Mouse (Mus musculus): Measurements from ENCODE around the gene Nfia.

The Nfia gene

DNA sequence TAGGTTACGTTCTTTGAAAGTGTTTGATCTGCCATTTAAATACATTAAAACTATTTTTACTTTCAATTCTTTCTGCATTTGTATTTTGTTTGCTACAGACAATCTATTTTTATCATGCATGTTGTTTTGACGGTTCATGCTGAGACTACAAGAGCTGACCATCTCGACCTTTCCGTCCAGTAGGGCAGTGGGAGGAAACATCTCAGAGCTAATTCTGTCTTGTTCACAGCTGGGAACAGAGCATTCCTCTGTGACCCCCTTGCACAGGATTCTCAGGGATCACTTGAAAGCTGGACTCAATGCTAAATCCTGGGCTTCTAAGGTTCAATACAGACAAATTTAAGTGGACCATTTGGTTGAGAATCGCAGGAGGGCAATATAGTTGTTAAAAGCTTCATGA is 93.9 kb downstream of the Nfia start:
- DNase-seq (ENCODE audit: low read depth in 2 of 2, low spot score in 2 of 2) = no peak

DNA sequence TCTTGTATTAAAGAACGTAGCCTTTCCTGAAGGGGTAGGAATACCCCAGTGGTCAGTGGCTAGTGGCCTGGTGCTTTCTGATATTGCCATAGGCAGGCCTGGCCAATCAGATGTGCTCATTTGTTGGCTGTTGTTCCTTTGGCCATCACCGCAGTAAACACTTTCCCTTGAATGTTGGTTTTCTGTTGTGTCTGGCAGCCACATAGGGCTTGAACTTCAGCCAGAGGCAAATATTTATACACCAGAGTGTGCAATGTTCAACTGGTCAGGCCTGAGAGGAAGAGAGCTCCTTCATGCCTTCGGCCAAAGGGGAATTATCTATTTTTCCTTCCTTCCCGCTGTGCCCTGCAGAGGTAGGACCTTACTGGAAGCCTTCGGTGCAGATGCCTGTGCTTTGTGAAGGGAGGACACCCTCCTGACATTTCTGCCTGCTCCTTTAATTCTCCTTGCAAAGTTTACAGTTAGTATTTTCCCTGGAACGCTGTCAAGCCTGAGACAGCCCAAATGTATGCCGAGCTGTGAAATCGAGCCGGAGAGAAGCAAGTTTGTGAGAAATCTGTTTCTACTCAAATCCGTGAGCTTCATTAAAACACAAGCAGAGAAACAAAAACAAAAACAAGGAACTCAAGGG is 95.9 kb downstream of the Nfia start:
- DNase-seq (ENCODE audit: low read depth in 2 of 2, low spot score in 2 of 2) = no peak

DNA sequence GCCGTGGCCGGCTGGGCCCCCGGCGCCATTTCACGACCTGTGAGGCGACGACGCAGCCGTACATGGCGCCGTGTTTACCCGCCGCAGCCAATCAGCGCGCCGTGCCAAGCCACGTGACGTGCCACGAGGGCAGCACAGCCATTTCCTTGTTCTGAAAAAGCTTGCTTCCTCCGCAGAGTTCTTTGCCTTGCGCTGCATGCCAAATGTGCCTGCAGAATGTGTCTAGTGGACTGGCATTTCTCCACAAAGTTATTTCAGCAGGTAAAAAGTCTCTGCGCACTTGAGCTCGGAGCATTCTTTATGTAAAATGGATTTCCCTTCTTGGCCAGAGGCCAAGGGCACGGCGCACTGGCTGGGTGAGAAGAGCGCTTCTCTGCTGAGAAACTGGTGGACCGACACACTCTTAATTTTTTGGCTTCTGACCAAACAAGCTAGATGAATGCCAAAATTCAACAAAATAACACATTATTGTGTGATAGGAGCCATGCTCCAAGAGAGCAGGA is 96.5 kb downstream of the Nfia start:
- DNase-seq (ENCODE audit: low read depth in 2 of 2, low spot score in 2 of 2) = no peak

DNA sequence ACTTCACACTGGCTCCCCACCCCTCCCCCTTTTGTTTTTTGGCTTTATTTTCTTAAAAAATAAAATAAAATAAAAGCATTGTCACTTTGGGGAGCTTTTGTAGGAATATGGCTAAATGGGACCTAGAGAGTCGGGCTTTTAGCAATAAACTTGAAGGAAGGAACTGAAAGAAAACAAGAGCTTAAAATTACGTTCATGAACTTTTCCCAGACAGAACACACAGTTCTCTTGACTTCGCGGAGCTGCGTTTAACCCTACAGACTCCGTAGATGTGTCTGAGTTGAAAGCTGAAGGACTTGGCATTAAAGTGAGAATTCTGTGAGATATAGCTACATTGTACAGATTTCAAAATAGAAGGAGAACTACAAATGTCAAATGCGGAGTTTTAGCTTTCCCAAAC is 96.9 kb downstream of the Nfia start:
- DNase-seq (ENCODE audit: low read depth in 2 of 2, low spot score in 2 of 2) = no peak

DNA sequence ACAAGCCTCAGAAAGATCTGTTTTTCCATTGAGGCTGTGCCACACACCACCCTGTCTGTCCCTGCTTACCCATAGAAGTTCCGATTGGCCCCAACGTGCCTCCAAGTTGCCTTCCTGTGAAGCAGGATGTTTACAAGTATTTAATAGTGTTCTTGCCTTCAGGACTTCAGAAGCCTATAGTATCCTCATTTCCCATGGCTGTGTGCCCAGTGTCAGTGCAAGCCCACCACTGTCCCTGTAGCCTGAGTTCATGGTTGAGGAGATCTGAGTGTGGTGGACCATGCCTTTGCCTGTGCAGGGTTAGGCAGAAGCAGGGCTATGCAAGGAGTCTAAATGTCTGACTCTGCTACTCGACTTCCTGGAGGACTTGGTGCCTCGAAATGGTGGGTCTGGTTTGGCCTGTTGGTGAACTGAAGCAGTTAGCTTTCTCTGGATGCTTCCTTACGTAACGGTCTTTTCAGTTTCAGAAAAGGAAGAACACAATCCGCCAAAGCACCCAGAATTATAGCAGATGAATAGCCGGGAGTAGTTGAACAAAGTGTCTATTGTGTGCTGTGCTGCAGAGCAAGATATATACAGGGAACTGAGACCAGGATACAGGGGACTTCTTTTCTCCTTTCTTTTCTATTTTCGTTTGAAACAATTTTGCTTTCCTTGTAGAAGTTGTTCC is 99.4 kb downstream of the Nfia start:
- no peak for DNase-seq (ENCODE audit: low read depth in 2 of 2, low spot score in 2 of 2)

DNA sequence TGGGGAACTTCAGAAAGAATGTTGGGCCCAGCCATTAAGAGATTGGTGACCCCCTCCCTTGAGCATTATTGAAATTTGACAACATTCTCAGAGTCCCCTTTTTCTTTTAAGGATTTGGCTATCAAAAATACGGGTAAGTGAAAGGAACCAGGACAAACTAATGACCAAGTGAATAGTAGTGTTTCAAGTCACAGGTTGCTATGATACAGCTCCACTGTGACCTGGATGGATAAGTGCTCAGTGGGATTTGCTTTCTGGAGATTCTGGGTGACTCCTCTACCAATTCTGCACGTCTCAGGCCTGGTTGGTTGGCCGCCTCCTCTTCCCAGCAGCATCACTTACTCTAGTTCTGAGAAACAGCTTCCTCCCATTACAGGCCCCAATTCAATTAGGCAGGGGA is 102.4 kb downstream of the Nfia start:
- DNase-seq (ENCODE audit: low read depth in 2 of 2, low spot score in 2 of 2) = no peak

DNA sequence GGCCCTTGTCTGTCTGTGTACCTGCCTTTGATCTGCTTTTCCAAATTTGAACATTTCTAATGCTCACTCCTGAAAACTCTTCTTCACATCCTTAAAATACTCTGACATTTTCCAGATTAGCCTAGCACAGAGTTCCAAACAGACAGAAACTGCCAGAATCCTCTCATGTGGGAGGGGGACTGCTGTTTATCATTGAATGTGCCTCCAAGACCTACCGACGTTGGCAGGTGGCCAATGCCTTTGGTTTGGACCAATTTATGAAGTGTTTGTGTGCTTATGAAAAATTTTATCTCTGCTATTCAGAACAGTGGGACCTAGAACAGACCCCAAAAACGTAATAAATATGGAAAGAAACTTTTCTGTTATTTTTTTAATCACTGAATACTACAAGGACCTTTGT is 103.4 kb downstream of the Nfia start:
- no peak for DNase-seq (ENCODE audit: low read depth in 2 of 2, low spot score in 2 of 2)

DNA sequence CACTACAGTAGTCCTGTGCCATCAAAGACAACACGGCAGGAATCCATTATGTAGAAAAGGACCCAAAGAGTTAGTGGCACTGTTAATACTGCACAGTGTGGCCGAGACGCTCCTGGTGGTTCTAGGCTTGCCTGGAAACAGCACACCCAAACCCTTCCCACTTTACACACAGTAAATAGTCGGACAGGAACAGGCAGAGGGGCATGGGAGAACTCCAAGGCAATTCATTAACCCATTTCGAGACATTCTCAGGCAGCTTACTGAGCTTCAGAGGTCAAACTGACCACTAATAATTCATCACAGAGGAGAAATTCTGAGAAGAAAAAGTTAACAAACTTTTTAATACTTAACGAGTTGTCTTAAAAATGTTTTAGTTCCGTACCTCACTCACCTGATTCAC is 107.2 kb downstream of the Nfia start:
- DNase-seq (ENCODE audit: low read depth in 2 of 2, low spot score in 2 of 2) = no peak

DNA sequence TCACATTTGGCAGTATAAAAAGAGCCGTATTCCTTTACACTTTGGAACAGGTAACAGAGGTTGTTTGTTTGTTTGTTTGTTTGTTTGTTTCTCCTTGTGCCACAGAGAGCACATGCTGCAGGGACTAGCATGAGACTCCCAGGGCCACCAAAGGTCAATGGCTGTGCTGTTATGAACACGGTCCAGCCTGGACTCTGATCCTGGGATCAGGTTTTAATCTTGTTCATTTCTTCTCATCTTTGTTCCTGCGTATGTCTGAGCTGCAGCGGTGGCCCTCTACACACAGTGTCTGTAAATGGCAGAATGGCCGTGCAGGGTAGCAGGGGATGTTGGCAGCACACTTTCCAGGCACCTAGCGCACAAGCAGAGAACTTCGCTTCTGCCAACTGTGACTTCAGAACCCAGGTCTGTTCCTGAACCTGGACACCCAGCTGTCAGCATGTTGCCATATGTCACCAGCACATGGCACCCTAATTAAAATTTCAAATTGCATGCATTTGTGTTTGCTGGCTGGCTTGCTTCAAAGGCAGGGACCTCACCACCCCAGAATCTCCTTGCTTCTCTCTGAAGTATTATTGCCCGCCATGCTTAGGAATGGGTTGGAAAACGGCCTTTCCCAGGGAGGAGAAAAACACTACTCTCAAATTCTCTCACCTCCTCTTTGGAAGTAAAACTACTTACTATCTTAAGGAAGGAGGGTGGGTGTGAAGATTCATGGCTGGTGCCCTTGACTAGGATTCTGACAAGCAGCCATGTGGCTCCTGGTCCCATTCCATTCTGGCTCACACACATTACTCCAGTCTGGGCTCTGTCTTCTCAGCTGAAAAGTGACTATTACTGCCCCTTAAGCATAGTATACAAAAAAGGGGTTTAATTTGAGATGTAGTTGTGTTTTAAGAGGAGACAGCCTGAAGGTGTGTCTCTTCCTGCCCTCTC is 107.9 kb downstream of the Nfia start:
- no peak for DNase-seq (ENCODE audit: low read depth in 2 of 2, low spot score in 2 of 2)

DNA sequence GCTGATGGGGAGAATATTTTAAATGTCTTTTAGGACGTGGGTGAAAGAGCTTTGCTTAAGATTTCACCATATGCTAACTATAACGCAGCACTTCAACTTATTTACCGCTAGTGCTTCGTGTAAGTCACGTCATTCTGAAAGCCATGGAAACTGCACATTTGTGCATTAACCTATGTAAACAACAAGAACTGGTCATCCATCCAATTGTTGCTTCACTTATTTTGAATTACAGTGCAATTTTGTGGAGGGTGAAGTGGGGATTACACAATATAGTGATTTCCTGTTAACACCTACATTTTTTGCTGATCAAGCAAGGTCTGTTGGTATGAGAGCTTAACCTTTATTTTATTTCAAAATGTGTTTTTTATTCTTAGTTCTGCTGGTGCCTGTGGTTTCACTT is 113.0 kb downstream of the Nfia start:
- no peak for DNase-seq (ENCODE audit: low read depth in 2 of 2, low spot score in 2 of 2)

DNA sequence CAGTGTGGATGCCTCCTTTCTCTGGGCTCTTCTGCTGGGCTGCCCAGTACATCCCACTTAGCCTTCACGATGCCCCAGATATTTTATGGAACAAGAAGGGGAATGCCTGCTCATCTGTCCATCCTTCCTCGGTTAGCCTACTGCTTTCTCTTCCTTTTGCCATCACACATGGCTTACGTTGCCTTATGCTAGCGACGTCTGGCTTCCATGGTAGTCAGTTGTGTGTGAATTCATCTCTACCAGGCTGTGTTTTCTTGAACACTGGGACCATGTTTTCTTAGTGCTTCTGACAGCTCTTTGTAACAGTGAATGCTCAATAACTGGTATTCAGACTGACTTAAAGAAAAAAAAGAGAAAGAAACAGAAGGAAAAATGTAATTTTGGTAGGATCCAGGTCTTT is 113.7 kb downstream of the Nfia start:
- DNase-seq (ENCODE audit: low read depth in 2 of 2, low spot score in 2 of 2) = no peak

DNA sequence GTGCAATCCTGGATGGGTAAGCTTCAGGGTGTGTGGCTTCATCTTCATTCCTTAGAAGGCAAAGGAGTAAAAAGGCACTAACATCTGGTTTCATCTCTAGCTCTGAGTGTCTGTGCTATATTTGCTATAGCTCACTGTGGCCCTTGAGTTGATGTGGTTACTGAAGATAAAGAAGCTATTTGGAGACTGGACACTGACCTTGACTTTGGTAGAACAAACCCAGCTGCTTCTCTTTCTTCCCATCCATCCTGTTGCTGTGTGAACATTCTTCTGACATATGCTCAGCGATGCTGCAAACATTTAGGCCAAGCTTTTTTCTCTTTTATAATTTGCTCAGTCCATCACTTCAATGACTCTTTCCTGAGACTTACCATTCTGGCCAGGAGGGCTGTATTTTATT is 114.7 kb downstream of the Nfia start:
- no peak for DNase-seq (ENCODE audit: low read depth in 2 of 2, low spot score in 2 of 2)

DNA sequence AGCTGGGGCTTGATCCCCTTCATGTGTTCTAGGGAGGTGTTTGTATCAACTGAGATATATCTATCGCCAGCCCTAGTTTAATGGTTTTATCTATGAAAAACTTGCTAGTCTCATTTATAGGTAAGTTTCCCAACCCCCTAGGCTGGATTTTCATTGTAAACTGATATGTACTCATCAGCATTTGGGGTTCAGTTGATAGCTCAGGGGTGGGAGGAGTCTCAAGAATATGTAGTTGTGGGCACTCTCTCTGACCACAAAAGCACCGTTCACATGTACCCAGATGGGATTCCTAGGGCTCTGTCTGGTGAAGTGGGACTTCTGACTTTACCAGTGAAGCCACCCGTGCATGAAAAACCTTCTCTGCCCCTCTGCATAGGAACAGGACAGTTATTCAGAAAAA is 118.5 kb downstream of the Nfia start:
- DNase-seq (ENCODE audit: low read depth in 2 of 2, low spot score in 2 of 2) = no peak

DNA sequence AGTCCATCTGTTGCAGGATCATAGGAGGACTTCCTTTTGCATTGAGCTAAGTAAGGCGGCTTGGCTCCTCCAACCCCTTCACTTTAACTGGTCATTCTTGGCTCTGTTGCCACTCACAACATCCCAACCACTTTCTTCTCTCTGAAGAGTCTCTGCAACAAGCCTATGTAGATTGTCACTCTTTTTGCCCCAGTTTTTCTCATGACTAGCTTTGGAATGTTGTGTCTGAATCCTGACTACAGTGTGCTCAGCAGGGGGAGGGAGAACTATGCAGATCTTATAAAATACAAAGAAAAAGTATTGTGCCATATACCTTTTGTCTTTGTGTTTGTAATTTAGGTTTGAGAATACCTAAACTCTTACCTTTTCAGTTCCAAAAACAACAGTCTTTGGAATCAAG is 119.1 kb downstream of the Nfia start:
- no peak for DNase-seq (ENCODE audit: low read depth in 2 of 2, low spot score in 2 of 2)

DNA sequence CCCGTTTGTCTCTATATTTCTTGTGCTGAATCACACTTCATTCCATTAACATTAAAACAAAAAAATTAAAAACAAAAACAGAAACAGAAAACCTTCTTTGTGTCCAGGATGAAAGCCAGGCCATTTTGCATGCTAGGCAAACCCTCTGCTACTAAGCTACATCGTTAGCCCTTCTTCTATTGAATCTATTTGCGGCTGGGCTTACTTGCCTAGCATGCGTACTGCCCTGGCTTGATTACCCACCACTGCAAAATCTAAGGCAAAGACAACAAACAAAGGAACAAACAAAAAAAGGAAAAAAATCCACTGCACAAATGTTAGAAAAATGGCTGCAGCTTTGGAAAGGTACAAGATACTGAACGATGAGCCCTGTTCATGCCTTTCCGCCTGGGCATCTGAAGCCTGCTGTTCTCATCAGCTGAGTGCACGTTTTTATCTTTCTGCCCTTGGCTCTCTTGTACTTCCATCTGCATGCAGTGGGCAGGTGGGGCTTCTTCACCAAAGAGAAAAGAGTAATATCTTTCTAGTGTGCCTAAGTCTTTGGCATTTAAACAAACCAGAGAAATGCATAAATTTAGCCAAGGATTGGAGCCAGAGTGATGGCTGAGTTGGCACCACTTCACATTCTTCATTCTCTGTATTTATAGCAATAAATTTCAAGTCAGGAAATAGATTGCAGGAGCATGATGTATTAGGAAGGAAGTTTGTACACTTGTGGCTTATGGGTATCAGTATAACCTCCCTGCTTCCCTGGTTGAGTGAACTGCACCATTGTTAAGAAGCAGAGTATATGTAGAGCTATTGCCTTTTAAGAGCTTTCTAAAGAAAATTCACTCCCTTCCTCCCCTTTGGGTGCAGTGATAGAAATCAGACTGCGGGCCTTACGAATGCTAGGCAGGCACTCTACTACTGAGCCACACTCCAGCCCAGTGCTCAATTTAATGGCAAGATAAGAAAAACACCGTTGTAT is 121.7 kb downstream of the Nfia start:
- DNase-seq (ENCODE audit: low read depth in 2 of 2, low spot score in 2 of 2) = no peak

DNA sequence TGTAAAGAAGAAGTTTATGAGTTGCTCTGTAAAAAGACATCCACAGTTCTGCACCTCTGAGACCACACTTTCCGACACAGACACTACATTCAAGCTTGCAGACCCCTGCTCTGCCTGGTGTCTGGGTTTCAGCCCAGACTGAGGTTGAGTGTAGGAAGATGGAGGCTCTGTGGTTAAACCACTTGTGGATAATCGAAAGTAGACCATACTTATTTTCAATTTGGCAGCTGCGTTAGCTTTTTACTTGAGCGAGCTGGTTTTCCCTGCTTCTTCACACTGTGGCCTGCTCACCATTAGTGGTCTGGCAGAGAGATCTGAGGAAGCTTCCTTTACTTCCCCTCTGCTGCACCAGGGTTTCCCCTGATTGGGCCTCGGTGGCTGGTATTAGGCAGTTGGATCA is 123.4 kb downstream of the Nfia start:
- DNase-seq (ENCODE audit: low read depth in 2 of 2, low spot score in 2 of 2) = no peak

DNA sequence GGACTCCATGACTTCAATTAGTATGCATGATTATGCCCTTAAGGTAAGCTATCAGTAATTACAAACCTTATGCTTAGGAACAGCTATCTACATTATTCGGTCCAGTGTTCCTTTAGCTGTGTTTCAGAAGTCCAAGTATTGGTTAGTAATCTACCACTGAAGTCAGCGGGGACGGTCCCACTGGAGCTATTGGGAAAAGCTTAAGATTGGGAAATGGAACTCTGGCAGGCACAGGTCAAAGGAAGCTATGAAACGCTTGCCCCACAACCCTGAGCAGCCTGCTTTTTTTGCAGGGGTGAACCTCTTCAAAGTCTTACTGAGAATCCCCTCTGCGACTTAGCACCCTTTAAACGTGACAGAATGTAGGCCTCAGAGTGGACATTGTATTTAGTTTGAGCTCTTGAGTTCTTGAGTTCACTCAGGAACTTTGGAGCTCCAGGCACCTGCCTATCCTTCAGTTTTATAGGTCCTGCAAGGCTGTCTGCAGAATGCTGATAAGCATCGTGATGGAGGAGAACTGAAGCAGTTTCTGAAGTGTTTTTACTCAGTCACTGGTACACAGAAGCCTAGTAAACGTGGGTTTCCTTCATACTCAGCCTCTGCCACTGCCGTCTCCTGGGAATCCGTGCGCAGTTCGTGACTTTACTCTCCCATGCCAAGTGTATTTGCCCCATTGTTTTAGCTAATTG is 127.9 kb downstream of the Nfia start:
- no peak for DNase-seq (ENCODE audit: low read depth in 2 of 2, low spot score in 2 of 2)

DNA sequence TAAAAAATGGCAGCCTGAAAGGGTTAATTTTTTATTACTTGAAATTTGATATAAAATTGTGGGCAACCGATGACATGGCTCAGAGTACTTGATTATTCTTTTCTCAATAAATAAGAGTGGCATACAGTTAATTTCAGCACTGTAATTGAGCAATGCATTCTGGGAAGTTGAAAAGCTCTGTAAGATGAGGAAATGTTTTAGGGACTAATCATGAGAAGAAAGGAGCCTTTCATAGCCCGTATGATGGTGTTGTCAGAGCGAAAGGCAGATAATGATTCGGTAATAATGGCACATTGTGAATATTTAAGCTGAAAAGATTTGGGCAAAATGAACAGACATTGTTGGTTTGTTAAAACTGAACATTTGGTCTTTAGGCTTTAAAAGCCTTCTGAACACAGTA is 133.3 kb downstream of the Nfia start:
- DNase-seq (ENCODE audit: low read depth in 2 of 2, low spot score in 2 of 2) = no peak

DNA sequence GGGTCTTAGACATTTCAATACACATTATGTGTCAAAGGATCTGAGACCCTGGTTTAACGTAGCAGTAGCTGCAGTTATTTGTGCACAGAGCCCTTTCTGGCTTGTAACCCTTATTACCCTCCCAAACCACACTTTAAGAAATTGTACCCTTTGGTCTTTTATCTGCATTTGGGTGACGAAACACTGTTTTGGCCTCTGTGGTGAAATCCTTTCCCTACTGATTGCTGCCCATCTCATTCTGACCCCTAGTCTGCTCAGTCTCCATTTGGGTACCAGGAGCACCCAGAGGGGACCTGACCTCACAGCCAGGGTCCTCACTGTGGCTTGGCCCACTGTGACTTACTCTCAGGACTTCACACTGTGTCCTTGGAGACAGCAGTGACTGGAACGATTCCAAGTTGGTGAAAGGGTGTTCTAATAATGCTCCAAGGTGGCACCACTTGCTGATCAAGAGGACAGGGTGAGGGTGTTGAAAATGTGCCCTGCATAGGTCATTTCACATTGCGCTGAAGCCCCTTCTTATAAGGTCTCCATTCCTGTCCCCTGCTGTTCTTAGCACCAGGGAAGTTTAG is 136.1 kb downstream of the Nfia start:
- no peak for DNase-seq (ENCODE audit: low read depth in 2 of 2, low spot score in 2 of 2)
